Mouse (Mus musculus): ENCODE results near the gene Gpat2.
A peak's percentile ranks its signal among the peaks of the same experiment; 100 is the strongest.

Gene Gpat2

GRCm38 (mm10) chr2:127424977-127425376, at the start of gene Gpat2:
TSS of gene Gpat2 (plus strand) at chr2:127425199.
- no peak for DNase-seq (ENCODE audit: low spot score in 2 of 2)

- DNase-seq (ENCODE audit: low spot score in 2 of 2), result no peak
Measured at GRCm38 (mm10) chr2:127375759-127376341, 49.1 kb upstream of the Gpat2 start.

GRCm38 (mm10) chr2:127376423-127377051, 48.5 kb upstream of the Gpat2 start:
- no peak for DNase-seq (ENCODE audit: low spot score in 2 of 2)

- DNase-seq (ENCODE audit: low spot score in 2 of 2), result no peak
Measured at GRCm38 (mm10) chr2:127377942-127378610, 46.9 kb upstream of the Gpat2 start.

GRCm38 (mm10) chr2:127378611-127378990, 46.4 kb upstream of the Gpat2 start:
- DNase-seq (ENCODE audit: low spot score in 2 of 2), result no peak

GRCm38 (mm10) chr2:127379250-127379649, 45.7 kb upstream of the Gpat2 start:
- DNase-seq (ENCODE audit: low spot score in 2 of 2), result no peak

GRCm38 (mm10) chr2:127383881-127384280, 41.1 kb upstream of the Gpat2 start:
- no peak for DNase-seq (ENCODE audit: low spot score in 2 of 2)

GRCm38 (mm10) chr2:127387521-127387920, 37.5 kb upstream of the Gpat2 start:
- DNase-seq (ENCODE audit: low spot score in 2 of 2), result no peak

- no peak for DNase-seq (ENCODE audit: low spot score in 2 of 2)
Measured at GRCm38 (mm10) chr2:127390352-127390751, 34.6 kb upstream of the Gpat2 start.

- no peak for DNase-seq (ENCODE audit: low spot score in 2 of 2)
Measured at GRCm38 (mm10) chr2:127390846-127391245, 34.2 kb upstream of the Gpat2 start.

GRCm38 (mm10) chr2:127391323-127391722, 33.7 kb upstream of the Gpat2 start:
- no peak for DNase-seq (ENCODE audit: low spot score in 2 of 2)

GRCm38 (mm10) chr2:127394606-127395161, 30.3 kb upstream of the Gpat2 start:
- DNase-seq (ENCODE audit: low spot score in 2 of 2), result no peak

GRCm38 (mm10) chr2:127398738-127399137, 26.3 kb upstream of the Gpat2 start:
- no peak for DNase-seq (ENCODE audit: low spot score in 2 of 2)

GRCm38 (mm10) chr2:127411126-127411525, 13.9 kb upstream of the Gpat2 start:
- DNase-seq (ENCODE audit: low spot score in 2 of 2), result no peak

GRCm38 (mm10) chr2:127415806-127416205, 9.2 kb upstream of the Gpat2 start:
- DNase-seq (ENCODE audit: low spot score in 2 of 2), result no peak

- no peak for DNase-seq (ENCODE audit: low spot score in 2 of 2)
Measured at GRCm38 (mm10) chr2:127416706-127417105, 8.3 kb upstream of the Gpat2 start.

- DNase-seq (ENCODE audit: low spot score in 2 of 2), result no peak
Measured at GRCm38 (mm10) chr2:127418266-127418970, 6.6 kb upstream of the Gpat2 start.

GRCm38 (mm10) chr2:127430238-127430637, 5.2 kb downstream of the Gpat2 start:
- DNase-seq (ENCODE audit: low spot score in 2 of 2), result peak in 1 of 2 experiments; percentile 27

- no peak for DNase-seq (ENCODE audit: low spot score in 2 of 2)
Measured at GRCm38 (mm10) chr2:127433487-127434295, 8.7 kb downstream of the Gpat2 start.

- DNase-seq (ENCODE audit: low spot score in 2 of 2), result no peak
Measured at GRCm38 (mm10) chr2:127435135-127435534, 10.1 kb downstream of the Gpat2 start.

- no peak for DNase-seq (ENCODE audit: low spot score in 2 of 2)
Measured at GRCm38 (mm10) chr2:127435554-127435953, 10.6 kb downstream of the Gpat2 start.
